Mouse (Mus musculus) lung, postnatal 0 days (tissue): ENCODE measurements around the gene Hoxc13. TPM values are rescaled to one million over a fixed set of nuclear protein-coding genes. Genes with fewer than 3 reads are reported as not detected.

ENCODE experiments used
- ATAC-seq: fragments of 200-750 bp; cut with Nextera tagmentation; 2 replicates; pipeline ENCODE4 v1.8.0; 2017; ENCODE audit warnings: moderate library complexity
- DNase-seq: peaks from one replicate; pipeline ENCODE4 v3.0.0-alpha.2; 2016; ENCODE audit warnings: low spot score
- H3K27ac ChIP-seq: fragments of 300-500 bp; sonication (generic); 2 replicates; pipeline ENCODE4 v1.5.1; 2014; ENCODE audit warnings: antibody characterized with exemption, mild to moderate bottlenecking, low read length, mixed read lengths
- H3K27me3 ChIP-seq: fragments of 300-500 bp; sonication (generic); replicated peaks from 2 replicates; pipeline ENCODE4 v1.6.1; 2014; ENCODE audit warnings: low read length, mixed read lengths; ENCODE audit not compliant: insufficient read depth
- H3K36me3 ChIP-seq: fragments of 300-500 bp; sonication (generic); 2 replicates; pipeline ENCODE4 v1.6.1; 2014; ENCODE audit warnings: low read length, mixed read lengths; ENCODE audit not compliant: insufficient read depth
- H3K4me1 ChIP-seq: fragments of 300-500 bp; sonication (generic); 2 replicates; pipeline ENCODE4 v1.6.1; 2014; ENCODE audit warnings: antibody characterized with exemption, low read depth, low read length, mixed read lengths; ENCODE audit not compliant: insufficient read depth
- H3K4me2 ChIP-seq: fragments of 300-500 bp; sonication (generic); replicated peaks from 2 replicates; pipeline ENCODE4 v1.6.1; 2014; ENCODE audit warnings: low read depth, mild to moderate bottlenecking, low read length, moderate library complexity, mixed read lengths
- H3K4me3 ChIP-seq: fragments of 300-500 bp; sonication (generic); 2 replicates; pipeline ENCODE4 v1.5.1; 2014; ENCODE audit warnings: low read depth, low read length
- H3K9ac ChIP-seq: fragments of 300-500 bp; sonication (generic); replicated peaks from 2 replicates; pipeline ENCODE4 v1.6.1; 2014; ENCODE audit warnings: low read depth, mild to moderate bottlenecking
- H3K9me3 ChIP-seq: fragments of 300-500 bp; sonication (generic); 2 replicates; pipeline ENCODE4 v1.6.1; 2016; ENCODE audit warnings: low read length, mixed read lengths
- CTCF ChIP-seq: IDR thresholded peaks from 2 replicates; pipeline ENCODE4 v1.5.1; 2016; ENCODE audit warnings: antibody characterized with exemption, mild to moderate bottlenecking
- EP300 ChIP-seq: IDR thresholded peaks from 2 replicates; pipeline ENCODE4 v1.6.1; 2016; ENCODE audit warnings: antibody characterized with exemption, mild to moderate bottlenecking, control low read depth
- WGBS: fragments of 180-500 bp; shearing (Covaris S2); extraction: QIAGEN DNeasy Blood & Tissue Kit; methylation state at CpG from one replicate; pipeline ENCODE4 v1.1.7; 2014; 5-methylcytosine and 5-hydroxymethylcytosine counted together
- polyA plus RNA-seq: library from polyadenylated mRNA; unstranded; fragments of >200 nt; fragmentation: Nextera tagmentation; extraction: Ambion mirVana; gene quantifications from 2 replicates; pipeline ENCODE4 v1.2.1, GENCODE M21; 2015

Hoxc13 gene
- polyA plus RNA-seq, 1 experiment from 2014 or later = not detected

GRCm38 (mm10) chr15:102910496-102911095 lies 10.3 kb upstream of the Hoxc13 start:
- no peak overlapping the region for H3K9ac ChIP-seq
- H3K4me1 ChIP-seq = no peaks in the 10 kb centered on the region
- no peaks in the 10 kb centered on the region for H3K36me3 ChIP-seq
- H3K27me3 ChIP-seq = peaks cover 60% of the 10 kb centered on the region
- no peak for DNase-seq
- no peak overlapping the region for H3K4me2 ChIP-seq
- TF ChIP-seq CTCF (no peak), EP300 (no peak)
- H3K27ac ChIP-seq = no peak overlapping the region
- H3K9me3 ChIP-seq = no peaks in the 10 kb centered on the region
- 2% methylated on average over 22 of the region's 22 CpGs for WGBS
- ATAC-seq = no peak
- H3K4me3 ChIP-seq = no peak overlapping the region

- no peak overlapping the region for H3K4me2 ChIP-seq
- no peaks in the 10 kb centered on the region for H3K36me3 ChIP-seq
- WGBS = 2% methylated on average over 19 of the region's 19 CpGs
- H3K4me1 ChIP-seq = no peaks in the 10 kb centered on the region
- DNase-seq (no peak), ATAC-seq (no peak)
- TF ChIP-seq CTCF (no peak), EP300 (no peak)
- peaks cover 70% of the 10 kb centered on the region for H3K27me3 ChIP-seq
- H3K9ac ChIP-seq = no peak overlapping the region
- no peak overlapping the region for H3K4me3 ChIP-seq
- no peak overlapping the region for H3K27ac ChIP-seq
- no peaks in the 10 kb centered on the region for H3K9me3 ChIP-seq
Measured at GRCm38 (mm10) chr15:102913038-102913585, 7.8 kb upstream of the Hoxc13 start.

DNA sequence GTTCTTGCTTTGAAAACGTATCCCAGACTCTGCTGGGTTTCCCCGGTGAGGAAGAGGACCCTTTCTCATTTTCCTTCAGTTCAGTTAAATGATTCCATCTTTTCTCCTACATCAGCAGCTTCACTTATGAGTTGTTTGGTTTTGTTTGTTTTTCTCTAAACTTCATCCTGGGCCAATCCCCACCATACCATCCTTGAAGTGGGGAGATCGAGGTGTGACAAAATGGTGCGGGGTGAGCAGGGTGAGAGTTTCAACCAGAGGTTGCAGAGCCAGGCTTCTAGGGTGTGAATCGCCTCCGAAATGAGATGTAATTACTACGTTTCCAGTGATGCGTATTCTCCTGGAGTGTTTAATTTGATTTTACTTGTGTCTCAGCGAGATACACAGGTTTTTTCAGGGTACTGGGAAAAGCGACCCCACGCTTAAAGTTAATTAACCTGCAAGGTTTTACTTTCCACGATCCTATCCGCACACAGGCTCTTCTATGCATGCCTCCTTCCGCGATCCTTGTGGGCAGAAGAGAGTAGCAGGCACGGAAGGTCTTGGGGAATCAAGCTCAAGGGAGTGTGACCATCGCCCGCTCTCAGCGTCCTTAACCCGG lies 2.8 kb upstream of the Hoxc13 start:
- H3K4me2 ChIP-seq = no peak overlapping the region
- H3K27ac ChIP-seq = no peak overlapping the region
- no peaks in the 10 kb centered on the region for H3K36me3 ChIP-seq
- no peaks in the 10 kb centered on the region for H3K4me1 ChIP-seq
- H3K9ac ChIP-seq = no peak overlapping the region
- no peak for TF ChIP-seq EP300
- TF ChIP-seq CTCF = no peak
- H3K9me3 ChIP-seq = no peaks in the 10 kb centered on the region
- 3% methylated on average over 20 of the region's 20 CpGs for WGBS
- ATAC-seq (no peak), DNase-seq (no peak)
- no peak overlapping the region for H3K4me3 ChIP-seq
- peaks cover 84% of the 10 kb centered on the region for H3K27me3 ChIP-seq

- TF ChIP-seq CTCF = no peak
- no peak for TF ChIP-seq EP300
- Histone ChIP-seq H3K4me3 (no peak overlapping the region), H3K4me1 (no peaks in the 10 kb centered on the region), H3K36me3 (no peaks in the 10 kb centered on the region), H3K9ac (no peak overlapping the region), H3K4me2 (no peak overlapping the region), H3K27me3 (peaks cover 85% of the 10 kb centered on the region), H3K27ac (no peak overlapping the region), H3K9me3 (no peaks in the 10 kb centered on the region)
- WGBS = 3% methylated on average over 7 of the region's 7 CpGs
- DNase-seq (no peak), ATAC-seq (no peak)
Measured at GRCm38 (mm10) chr15:102918611-102919265, 2.2 kb upstream of the Hoxc13 start.

DNA sequence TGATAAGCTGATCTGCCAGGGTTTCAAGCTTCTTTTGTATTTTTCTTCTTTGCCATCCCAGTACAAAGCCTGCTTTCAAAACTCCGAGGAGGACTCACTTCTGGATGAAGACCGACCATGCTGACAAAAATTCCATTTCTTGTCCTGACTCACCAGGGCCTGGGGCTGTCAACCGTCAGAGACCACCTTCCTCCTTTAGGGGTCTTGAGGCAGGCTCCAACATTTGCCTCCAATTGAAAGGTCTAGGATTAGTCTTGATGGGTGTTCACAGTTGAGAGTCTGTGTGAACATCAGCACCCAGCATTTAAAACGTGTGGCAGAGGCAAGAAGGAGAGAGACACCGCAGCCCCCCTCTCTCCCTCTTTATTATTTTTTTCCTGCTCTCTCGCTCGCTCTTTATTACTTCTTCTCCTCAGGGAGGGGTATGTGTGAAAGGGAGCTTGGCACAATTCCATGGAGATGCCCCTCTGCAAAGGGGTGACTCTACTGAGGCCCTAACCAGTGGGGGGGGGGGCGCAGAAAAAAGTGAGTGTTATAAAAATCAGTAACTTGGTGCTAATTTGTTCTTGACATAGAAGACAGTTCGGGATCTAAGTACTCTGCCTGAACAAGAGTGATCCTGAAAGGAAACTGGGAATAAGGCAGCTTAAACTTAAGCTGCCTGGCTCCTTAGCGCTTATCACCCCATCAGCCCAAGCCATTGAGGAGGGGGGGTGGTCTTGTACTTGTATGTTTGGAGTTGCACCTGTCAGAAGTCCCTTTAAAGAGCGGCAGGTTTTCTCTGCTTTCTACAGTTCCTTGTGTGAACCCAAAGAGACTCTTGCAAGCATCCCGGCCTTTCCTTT lies 1.3 kb upstream of the Hoxc13 start:
- 4% methylated on average over 12 of the region's 12 CpGs for WGBS

DNA sequence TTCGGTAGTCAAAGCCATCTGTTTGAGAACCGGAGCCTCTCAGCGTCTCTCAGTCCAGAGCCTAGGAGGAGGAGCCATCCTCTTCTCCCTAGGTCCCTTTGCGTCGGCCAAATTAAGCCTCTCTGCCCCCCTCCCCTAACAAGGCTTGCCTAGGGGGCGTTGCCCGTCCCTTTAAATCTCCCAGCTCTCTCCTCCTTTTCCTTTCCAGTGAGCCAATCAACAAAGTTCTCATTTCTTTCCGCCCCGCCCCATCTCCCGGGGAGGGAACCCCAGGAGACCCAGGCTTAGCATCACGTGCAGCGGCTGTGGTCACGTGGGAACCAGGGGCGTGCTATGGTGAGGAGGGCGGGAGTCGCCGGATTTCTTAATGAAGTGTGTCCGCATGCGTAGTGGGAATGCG lies 284 bp upstream of the Hoxc13 start:
- no peaks in the 10 kb centered on the region for H3K4me1 ChIP-seq
- 0 out of 2 replicates have a peak overlapping the region, but pooled peaks have one; percentile 14 for H3K4me2 ChIP-seq
- no peaks in the 10 kb centered on the region for H3K9me3 ChIP-seq
- DNase-seq = peak; percentile 38
- H3K27ac ChIP-seq = no peak overlapping the region
- H3K4me3 ChIP-seq = peak overlapping the region; percentile 5; the same call in 1 of the 2 replicates
- TF ChIP-seq EP300 = no peak
- TF ChIP-seq CTCF = no peak
- peaks cover 80% of the 10 kb centered on the region for H3K27me3 ChIP-seq
- no peak overlapping the region for H3K9ac ChIP-seq
- H3K36me3 ChIP-seq = no peaks in the 10 kb centered on the region
- ATAC-seq = peak; percentile 67
- WGBS = under 1% methylated on average over 17 of the region's 20 CpGs

More for the DNA sequence above, 1.3 kb upstream of the Hoxc13 start:
- Histone ChIP-seq H3K4me2 (no peak overlapping the region), H3K27me3 (peaks cover 83% of the 10 kb centered on the region), H3K4me3 (no peak overlapping the region), H3K9ac (no peak overlapping the region), H3K36me3 (no peaks in the 10 kb centered on the region), H3K27ac (no peak overlapping the region), H3K4me1 (no peaks in the 10 kb centered on the region), H3K9me3 (no peaks in the 10 kb centered on the region)
- ATAC-seq (no peak), DNase-seq (no peak)
- TF ChIP-seq CTCF (no peak), EP300 (no peak)
